Comparison of ENCODE assay signal across 22 mouse cellular contexts in the genomic region with DNA sequence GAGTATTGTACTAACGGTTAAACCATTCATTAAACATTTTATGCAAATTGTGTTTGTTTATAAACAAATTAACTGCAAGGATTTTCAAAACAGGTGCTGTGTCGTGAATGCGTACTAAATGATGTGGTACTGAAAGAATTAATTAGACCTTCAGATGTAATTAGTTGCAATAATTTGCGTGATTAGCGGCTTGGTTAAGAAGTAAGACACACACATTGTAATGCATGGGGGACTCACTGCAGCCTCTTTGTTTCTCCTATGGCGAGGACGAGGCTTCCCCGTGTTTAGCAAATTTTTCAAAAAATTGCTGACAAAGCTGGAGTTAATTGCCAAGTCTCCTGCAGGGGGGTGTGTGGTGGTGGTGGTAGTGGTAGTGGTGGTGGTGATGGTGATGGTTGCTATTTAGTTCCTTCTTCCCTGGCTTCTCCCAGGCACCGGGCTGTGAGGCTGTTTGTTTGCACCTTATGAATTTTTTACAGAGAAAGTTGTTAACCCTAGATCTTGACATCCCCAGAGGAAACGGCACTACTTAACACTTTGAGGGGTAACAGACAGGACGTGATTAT.
A peak's percentile ranks its signal among the peaks of the same experiment; 100 is the strongest.
DNase-seq lines count a peak whose midpoint lies in the region; ATAC-seq and TF ChIP-seq lines count a peak whose summit lies in the region.
"Had no signal": no experiment of that assay in that cellular context is flagged by ENCODE, and none has a peak within 500 bp of the region (broad histone marks: within the 10 kb centered on the region; RNA-seq: fewer than 3 reads in every experiment).

No protein-coding gene starts in this region.

- H3K4me3 ChIP-seq in kidney, postnatal 0 days (replicated peaks; ENCODE audit: low read depth, low read length): no peak overlapping the region
- H3K4me3 ChIP-seq in neural tube, embryonic 15.5 days (replicated peaks): no peak overlapping the region
- no peak overlapping the region for H3K4me3 ChIP-seq in forebrain, embryonic 14.5 days (ENCODE audit: low read depth, low read length)
- H3K4me3 ChIP-seq: embryonic facial prominence, embryonic 13.5 days; heart, embryonic 10.5 days; heart, embryonic 15.5 days; layer of hippocampus, adult 2 months; limb, embryonic 13.5 days had no signal

- WGBS in kidney, postnatal 0 days: 54% methylated on average over 11 of the region's 11 CpGs
- 45% methylated on average over 11 of the region's 11 CpGs for WGBS in neural tube, embryonic 15.5 days
- WGBS in forebrain, embryonic 14.5 days: 12% methylated on average over 11 of the region's 11 CpGs

- H3K4me2 ChIP-seq in kidney, postnatal 0 days (ENCODE audit: low read length): no peak overlapping the region
- 0 out of 2 replicates have a peak overlapping the region, but pooled peaks have one; percentile 6 for H3K4me2 ChIP-seq in neural tube, embryonic 15.5 days
- 0 out of 2 replicates have a peak overlapping the region, but pooled peaks have one; percentile 1 for H3K4me2 ChIP-seq in forebrain, embryonic 14.5 days (ENCODE audit: low read length)
- H3K4me2 ChIP-seq: embryonic facial prominence, embryonic 13.5 days; heart, embryonic 15.5 days; limb, embryonic 13.5 days; liver, embryonic 11.5 days had no signal

- no peak for TF ChIP-seq CTCF in kidney, postnatal 0 days (IDR thresholded peaks at IDR 0.05; ENCODE audit: low read depth)

- no peak overlapping the region for H3K9ac ChIP-seq in kidney, postnatal 0 days (ENCODE audit: low read depth, low read length)
- no peak overlapping the region for H3K9ac ChIP-seq in neural tube, embryonic 15.5 days (replicated peaks)
- H3K9ac ChIP-seq in forebrain, embryonic 14.5 days (ENCODE audit: low read length): no peak overlapping the region
- H3K9ac ChIP-seq: embryonic facial prominence, embryonic 13.5 days; heart, embryonic 15.5 days; limb, embryonic 13.5 days had no signal

- no peaks in the 10 kb centered on the region for H3K36me3 ChIP-seq in kidney, postnatal 0 days (ENCODE audit: insufficient read depth, low read length)
- no peaks in the 10 kb centered on the region for H3K36me3 ChIP-seq in neural tube, embryonic 15.5 days
- H3K36me3 ChIP-seq in forebrain, embryonic 14.5 days (ENCODE audit: control insufficient read depth, insufficient read depth, low read length): no peaks in the 10 kb centered on the region
- H3K36me3 ChIP-seq: embryonic facial prominence, embryonic 13.5 days; heart, embryonic 10.5 days; heart, embryonic 15.5 days; limb, embryonic 13.5 days had no signal

- DNase-seq in kidney, postnatal 0 days (ENCODE audit: low spot score): peak; percentile 16
- DNase-seq in kidney, adult 9 months: no peak
- DNase-seq in neural tube, embryonic 10.5 days (ENCODE audit: extremely low spot score, low spot score): no peak
- peak; percentile 82 for DNase-seq in forebrain, embryonic 14.5 days (ENCODE audit: low spot score)
- DNase-seq in retina, postnatal 1 day: peak; percentile 93
- no peak for DNase-seq in thymus, postnatal 14 days
- no peak for DNase-seq in right cerebral cortex, adult 18-20 months
- DNase-seq: adrenal gland, adult 2 months; B cell, adult 2 months; cerebellum, adult 11 months; cerebellum, adult 9-10 months; cerebellum, postnatal 36 days; gastrocnemius, postnatal 14 days had no signal

- H3K9me3 ChIP-seq in kidney, postnatal 0 days (replicated peaks; ENCODE audit: low read length): no peaks in the 10 kb centered on the region
- no peaks in the 10 kb centered on the region for H3K9me3 ChIP-seq in neural tube, embryonic 15.5 days (replicated peaks)
- no peaks in the 10 kb centered on the region for H3K9me3 ChIP-seq in forebrain, embryonic 14.5 days (replicated peaks; ENCODE audit: control insufficient read depth, low read length)
- H3K9me3 ChIP-seq: heart, embryonic 15.5 days; limb, embryonic 13.5 days had no signal

- no peaks in the 10 kb centered on the region for H3K27me3 ChIP-seq in kidney, postnatal 0 days (ENCODE audit: insufficient read depth, low read length)
- H3K27me3 ChIP-seq in neural tube, embryonic 15.5 days (replicated peaks): no peaks in the 10 kb centered on the region
- peaks cover 18% of the 10 kb centered on the region; the same call in 1 of the 2 replicates for H3K27me3 ChIP-seq in forebrain, embryonic 14.5 days (replicated peaks; ENCODE audit: control insufficient read depth, insufficient read depth, low read length)
- H3K27me3 ChIP-seq: heart, embryonic 15.5 days had no signal

- no peaks in the 10 kb centered on the region for H3K4me1 ChIP-seq in kidney, postnatal 0 days (replicated peaks; ENCODE audit: insufficient read depth, low read length)
- H3K4me1 ChIP-seq in neural tube, embryonic 15.5 days: peaks cover 31% of the 10 kb centered on the region
- H3K4me1 ChIP-seq in forebrain, embryonic 14.5 days (ENCODE audit: control insufficient read depth, insufficient read depth, low read length): peaks cover 23% of the 10 kb centered on the region

- no peak for ATAC-seq in kidney, postnatal 0 days (replicated peaks; ENCODE audit: low FRiP score, low read depth)
- no peak for ATAC-seq in neural tube, embryonic 15.5 days (ENCODE audit: low FRiP score)
- peak; percentile 64 for ATAC-seq in forebrain, embryonic 14.5 days
- ATAC-seq: activated CD4-positive, CD25-positive, alpha-beta regulatory T cell, adult 4 months; intestine, embryonic 16.5 days had no signal

- no peak overlapping the region for H3K27ac ChIP-seq in kidney, postnatal 0 days
- no peak overlapping the region for H3K27ac ChIP-seq in neural tube, embryonic 15.5 days (replicated peaks)
- no peak overlapping the region for H3K27ac ChIP-seq in forebrain, embryonic 14.5 days (ENCODE audit: low read depth, low read length)
- H3K27ac ChIP-seq: embryonic facial prominence, embryonic 13.5 days; heart, embryonic 10.5 days; heart, embryonic 15.5 days; layer of hippocampus, adult 2 months; limb, embryonic 13.5 days had no signal

Comparison
In these comparisons a context has a peak if more than half of its experiments do, and no peak if none do; other contexts are left out.
1. DNase-seq: peak in kidney, postnatal 0 days (single experiment), forebrain, embryonic 14.5 days (single experiment) and retina, postnatal 1 day (single experiment); none in kidney, adult 9 months (single experiment), neural tube, embryonic 10.5 days (single experiment), thymus, postnatal 14 days (single experiment) and right cerebral cortex, adult 18-20 months (single experiment).